Mouse (Mus musculus): ENCODE results near the gene Myo5a. TPM values are rescaled to one million over a fixed set of nuclear protein-coding genes. Genes with fewer than 3 reads are reported as not detected.
A peak's percentile ranks its signal among the peaks of the same experiment; 100 is the strongest.
"Not testable (repeated sequence)": the region's sequence is repeated elsewhere in the genome, so short reads cannot be mapped to it uniquely, and the experiment has no call there.

Myo5a gene
- total RNA-seq, 4 experiments from 2014 or later = 214 to 223 (median 215) TPM

DNA sequence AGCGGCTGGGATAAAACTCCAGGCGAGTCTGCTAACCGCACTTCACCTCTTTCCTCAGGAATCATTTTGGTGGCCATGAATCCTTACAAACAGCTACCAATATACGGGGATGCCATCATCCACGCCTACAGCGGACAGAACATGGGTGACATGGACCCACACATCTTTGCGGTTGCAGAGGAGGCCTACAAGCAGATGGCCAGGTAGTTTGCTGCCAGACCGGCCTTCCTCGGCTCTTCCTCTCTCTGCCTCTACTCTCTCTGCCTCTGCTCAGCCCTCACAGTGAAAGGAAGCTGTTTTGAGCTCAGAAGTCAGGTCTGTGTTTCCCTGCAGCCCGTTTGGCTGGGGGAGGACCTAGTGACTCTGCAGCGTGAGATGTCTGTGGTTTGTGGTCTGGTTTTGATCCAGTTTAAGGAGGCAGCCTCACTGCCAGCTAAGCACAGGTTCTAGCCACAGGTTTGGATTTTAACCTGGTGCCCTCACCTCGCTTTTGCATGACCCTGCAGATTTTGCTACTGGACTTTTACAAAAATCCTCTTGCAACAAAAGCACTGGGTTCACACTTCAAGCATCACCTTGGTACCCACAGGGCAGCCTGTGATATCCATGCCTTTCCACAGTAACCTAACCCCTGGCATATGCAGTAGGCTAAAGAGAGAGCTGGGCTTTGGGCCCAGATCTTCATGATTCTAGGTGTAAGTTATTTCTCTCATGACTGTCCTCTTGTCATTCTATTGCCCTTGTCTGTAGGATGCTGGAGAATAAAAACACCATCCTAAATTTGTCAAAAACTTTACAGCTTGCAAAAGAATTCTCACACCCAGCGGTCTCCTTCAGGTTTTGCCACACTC lies 175.5 kb downstream of the Myo5a start:
- no peak for DNase-seq (ENCODE audit: low spot score in 2 of 2)

DNA sequence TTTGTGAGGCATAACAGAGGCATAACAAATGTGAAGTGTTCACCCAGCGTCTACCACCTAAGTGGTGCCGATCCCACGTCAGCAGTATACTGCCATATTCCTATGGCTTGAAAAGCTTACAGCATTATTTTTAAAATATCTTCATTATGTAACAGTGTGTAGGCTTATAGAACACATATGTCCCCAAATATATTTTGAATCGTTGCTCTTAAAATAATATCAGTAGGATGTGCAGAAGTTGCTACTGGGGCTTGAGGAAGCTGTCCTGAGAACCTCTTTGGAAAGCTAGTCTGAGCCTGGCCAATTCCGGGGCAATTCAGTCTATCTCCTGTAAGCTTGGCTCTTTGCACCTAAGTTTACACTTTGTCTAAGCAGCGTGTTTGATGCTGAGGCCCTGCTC lies 177.1 kb downstream of the Myo5a start:
- DNase-seq (ENCODE audit: low spot score in 2 of 2) = no peak

DNA sequence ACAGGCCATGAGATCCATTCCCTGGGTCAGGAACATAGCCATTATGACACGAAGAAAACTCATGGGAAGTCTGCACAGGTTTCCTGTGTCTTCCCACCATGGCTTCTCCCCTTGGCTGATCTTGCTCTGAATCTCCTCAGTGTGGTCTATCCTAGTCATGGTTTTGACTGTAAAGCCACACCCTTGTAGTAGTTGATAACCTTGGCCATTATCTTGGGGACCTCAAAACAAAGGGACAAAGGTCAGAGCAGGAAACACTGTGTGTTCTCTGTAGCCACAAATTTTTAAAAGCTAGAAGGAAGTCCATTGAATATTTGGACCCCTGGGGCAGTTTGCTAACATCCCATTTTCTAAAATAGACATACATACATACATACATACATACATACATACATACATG lies 177.5 kb downstream of the Myo5a start:
- DNase-seq (ENCODE audit: low spot score in 2 of 2) = no peak

DNA sequence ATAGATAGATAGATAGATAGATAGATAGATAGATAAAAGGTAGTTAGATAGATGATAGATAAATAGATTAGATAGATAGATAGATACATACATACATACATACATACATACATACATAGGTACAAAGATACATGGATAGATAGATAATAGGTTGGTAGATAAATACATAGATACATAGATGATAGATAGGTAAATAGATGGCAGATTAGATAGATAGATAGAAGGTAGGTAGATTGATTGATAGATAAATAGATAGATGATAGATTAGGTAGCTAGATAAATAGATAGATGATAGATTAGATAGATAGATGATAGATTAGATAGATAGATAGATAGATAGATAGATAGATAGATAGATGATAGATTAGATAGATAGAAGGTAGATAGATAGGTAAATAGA lies 178.1 kb downstream of the Myo5a start:
- DNase-seq (ENCODE audit: low spot score in 2 of 2) = no peak

DNA sequence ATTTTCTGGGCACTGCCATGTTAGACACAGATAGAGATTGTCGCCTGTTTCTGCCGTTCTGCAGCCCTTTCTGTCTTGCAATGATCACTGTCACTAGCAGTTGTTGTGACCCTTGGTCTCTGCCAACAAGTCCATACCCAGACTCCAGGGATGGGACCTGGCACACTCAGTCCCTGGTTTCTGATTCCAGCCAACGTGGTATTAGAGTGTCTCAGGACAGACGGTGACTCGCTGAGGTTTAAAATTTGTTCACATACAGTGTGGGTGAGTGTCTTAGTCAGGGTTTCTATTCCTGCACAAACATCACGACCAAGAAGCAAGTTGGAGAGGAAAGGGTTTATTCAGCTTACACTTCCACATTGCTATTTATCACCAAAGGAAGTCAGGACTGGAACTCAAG lies 182.3 kb downstream of the Myo5a start:
- DNase-seq (ENCODE audit: low spot score in 2 of 2) = not testable (repeated sequence)

DNA sequence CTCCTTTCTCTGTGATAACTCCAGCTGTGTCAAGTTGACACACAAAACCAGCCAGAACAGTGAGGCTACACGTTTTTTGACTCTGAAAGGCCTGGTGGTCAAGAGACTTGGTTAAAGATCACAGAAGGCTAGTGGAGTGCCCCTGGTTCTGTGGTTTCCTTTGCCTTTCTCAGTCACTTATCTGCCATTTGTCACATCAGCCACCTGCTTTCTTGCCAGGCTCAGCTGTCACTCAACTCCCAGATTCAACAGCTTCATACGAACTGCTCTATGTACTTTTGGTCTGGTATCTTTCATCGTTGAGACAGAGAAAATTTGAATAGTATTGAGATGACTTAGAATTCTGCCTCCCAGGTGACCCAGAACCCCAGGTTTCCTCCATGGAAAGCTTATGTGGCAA lies 183.0 kb downstream of the Myo5a start:
- no peak for DNase-seq (ENCODE audit: low spot score in 2 of 2)

DNA sequence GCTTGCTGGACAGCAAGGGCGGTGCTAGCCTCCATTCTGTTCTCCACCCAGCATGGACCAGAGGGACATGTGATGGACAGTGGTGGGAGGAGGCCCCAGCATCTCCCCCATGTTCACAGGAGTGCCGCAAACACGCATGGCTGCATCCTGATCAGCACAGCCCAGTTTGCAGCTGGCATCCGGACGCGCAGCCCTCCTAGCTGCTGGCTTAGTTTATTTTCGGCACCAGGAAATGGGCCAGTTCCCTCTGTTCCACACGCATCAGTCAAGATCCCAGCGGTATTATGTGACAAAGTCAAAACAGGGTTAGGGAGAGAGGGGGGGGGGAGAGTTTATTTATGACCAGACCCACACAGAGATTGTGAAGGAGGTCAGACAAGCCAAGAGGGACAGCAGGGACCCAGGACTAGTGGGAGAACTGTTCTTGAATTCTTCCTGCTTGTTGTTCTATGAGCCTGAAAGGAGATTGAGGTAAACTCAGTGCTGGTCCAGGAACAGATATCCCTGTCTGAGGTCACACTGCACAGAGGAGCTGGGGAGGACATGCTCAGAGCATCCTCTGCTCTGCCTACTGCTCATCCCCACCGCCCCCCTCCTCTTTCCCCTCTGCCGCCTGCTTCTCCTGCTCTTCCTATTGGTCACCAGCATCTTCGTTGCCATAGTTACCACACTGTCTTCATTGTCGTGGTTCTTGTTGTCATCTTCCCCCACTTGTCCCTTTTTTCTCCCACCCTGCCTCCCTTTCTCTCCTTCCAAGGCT lies 183.6 kb downstream of the Myo5a start:
- DNase-seq (ENCODE audit: low spot score in 2 of 2) = peak; percentile 48 to 63

DNA sequence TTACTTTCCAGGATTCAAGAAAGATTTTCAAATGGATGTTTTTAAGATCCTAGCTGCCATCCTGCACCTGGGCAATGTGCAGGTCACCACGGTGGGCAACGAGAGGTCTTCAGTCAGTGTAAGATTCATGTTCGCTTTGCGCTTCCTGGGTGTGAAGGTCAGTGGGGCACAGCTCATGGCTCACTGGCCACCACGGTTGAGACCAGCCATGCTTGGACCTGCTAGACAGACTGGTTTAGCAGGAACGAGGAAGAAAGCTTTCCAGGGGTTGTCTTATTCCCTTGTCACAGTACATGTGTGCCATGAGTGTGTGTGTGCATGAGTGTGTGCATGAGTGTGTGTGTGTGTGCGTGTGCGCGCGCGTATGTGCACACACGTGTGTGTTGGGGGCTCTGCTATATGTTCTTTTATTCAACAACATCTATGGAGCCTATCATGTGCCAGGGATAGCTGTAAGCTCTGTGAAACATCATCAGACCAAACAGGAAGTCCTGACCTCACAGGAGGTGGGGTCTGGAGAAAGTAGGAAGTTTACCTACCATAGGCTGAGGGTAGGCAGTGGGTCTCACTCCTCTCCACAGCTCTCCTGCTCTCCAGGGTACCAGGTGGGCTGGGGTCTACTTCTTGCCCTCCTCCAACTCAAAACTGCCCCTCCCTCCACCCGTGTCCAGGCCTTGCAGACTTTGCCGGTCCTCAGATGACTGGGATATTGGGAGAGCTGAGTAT lies 185.2 kb downstream of the Myo5a start:
- DNase-seq (ENCODE audit: low spot score in 2 of 2) = no peak

DNA sequence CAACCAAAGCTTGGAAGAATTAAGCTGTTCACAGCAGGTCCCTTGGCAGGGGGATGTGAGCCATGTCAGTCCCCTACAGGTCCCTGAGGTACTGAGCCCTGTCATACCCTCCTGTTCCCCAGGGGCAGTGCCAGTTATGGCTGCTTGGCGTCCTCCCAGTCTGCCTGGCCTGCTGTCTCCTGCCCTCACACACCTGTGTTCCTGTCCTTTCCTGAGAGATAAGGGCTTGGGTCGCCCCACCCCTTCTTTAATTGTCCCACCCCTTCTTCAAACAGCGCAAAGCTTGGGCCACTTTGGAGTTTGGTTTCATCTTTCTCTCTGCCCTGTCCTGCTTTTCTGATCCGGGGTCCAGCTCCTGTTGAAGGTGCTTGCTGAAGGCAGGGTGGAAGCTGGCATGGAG lies 188.0 kb downstream of the Myo5a start:
- DNase-seq (ENCODE audit: low spot score in 2 of 2) = no peak

DNA sequence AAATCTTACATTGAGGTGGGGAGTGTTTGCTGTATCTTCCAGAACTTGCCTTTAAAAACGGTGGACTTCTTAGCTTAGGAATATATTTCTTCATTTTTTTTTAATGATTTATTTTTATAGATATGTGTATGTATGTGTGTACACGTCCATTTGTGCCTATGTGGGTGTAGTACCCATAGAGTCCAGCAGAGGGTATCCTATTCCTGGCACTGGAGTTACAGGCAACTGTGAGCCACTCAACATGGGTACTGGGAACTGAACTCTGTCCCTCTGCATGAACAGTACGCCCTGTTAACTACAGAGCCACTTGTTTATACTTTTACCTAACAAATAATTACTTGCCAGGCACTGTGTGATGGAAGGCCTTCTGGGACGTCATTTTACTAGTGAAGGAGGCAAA lies 188.8 kb downstream of the Myo5a start:
- no peak for DNase-seq (ENCODE audit: low spot score in 2 of 2)

DNA sequence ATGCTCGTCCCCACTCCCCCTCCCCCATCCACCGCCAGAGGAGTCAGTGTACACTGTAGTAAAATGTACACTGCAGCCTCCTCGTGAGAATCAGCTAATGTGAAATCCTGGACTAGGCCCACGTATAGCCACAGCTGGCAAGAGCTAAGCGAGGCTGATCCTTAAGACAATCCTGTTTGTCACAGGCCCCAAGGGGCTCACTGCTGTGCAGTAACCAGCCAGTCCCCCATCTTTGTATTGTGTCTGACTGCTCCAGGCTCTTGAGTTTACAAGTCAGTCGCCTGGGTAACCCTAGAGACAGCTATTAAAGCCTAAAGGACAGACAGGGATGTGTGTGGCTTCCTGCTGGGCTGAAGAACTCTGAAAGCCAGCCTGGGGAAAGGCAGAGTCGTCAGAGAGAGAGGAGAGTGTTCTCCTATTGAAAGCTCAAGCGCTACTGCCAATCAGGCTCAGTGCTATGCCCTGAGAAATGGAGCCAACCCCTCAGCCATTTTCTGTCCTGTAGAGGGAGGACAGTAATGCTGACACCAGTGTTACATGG lies 190.6 kb downstream of the Myo5a start:
- DNase-seq (ENCODE audit: low spot score in 2 of 2) = no peak

DNA sequence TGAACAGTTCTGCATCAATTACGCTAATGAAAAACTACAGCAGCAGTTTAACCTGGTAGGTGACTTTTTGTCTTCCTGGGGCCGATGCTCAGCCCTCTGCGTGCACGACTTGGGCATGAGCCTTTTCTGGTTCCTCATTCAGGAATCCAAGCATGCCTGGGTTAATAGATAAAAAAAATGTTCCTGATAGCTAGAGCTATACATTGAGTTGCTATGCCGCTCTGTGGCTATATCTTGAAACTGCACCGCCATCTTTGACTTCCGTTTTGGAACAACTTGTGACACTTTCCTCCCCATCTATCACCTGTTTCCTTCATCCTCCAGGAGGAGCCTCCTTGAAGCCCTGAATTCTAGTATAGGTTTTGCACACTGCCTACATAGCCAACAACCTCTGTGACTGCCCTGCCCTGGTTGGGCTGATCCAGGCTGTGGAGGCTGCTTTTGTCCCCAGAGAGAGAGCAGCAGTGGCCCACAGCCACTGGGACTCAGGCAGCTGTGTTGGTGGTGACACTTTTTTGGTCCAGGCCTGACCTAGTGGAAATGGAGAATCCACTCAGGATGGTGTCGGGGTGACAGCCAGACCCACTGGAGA lies 191.5 kb downstream of the Myo5a start:
- DNase-seq (ENCODE audit: low spot score in 2 of 2) = no peak

DNA sequence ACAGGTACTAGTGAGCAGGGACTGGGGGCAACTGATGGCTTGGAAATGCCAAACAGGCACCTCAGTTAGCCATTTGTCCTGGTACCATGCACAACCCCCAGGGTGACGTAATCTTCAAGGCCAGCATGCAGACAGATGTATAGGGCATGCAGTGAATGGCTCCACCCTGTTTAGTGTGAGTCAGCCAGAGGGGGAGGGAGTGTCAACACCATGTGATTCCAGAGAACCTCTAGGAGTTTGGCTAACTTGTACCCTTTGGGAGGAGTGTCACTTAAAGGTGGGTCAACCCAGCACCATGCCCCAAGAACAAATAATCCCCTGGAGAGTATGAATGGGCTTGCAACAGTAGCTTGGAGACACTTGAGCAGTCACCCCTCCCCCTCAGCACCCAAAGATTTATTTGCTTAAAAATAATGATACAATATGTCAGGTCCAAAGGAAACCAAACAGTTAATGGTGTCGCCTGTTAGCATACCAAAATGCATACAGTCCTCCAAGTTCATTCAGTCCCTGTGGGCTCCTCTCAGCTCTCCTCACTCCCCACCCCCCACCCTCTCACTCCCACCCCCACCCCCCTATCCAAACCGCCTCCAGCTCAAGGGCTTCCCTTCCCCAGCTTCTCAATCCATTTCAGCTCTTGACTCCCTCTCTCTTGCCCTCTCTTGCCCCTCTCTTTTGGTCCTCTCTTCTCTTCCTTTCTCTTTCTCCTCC lies 193.3 kb downstream of the Myo5a start:
- no peak for DNase-seq (ENCODE audit: low spot score in 2 of 2)

DNA sequence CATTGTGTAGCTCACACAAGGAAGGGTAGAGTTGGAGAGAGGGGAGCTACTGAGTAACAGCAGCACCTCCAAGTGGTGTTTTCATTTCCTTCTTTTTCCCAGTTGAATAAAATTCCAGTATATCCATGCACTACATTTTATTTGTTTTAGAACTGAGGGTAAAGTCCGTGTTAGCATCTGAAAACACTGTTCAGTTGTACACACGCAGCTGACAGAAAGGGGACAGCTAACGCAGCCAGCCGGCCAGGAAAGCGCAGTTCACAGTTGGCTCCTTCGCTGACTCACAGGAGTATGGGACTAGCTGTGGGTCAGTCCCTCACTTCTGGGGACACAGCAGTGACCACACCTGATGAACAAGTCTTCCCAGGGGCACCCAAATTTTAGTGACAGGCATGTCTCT lies 196.3 kb downstream of the Myo5a start:
- no peak for DNase-seq (ENCODE audit: low spot score in 2 of 2)

DNA sequence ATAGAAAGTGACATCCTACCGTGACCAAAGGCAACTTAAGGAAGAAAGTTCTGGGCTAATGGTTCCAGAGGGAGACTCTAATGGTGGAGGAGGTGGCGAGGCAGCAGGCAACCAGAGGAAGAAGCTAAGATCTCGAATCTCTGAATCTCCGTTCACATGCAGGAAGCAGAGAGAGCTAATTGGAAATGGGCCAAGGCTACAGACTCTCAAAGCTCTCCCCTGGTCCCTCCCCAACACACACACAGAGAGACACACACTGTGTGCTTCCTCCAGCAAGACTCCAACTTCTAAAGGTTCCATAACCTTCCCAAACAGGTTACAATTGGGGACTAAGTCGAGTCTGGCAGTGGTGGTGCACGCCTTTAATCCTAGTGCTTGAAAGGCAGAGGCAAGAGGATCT lies 199.6 kb downstream of the Myo5a start:
- DNase-seq (ENCODE audit: low spot score in 2 of 2) = no peak

DNA sequence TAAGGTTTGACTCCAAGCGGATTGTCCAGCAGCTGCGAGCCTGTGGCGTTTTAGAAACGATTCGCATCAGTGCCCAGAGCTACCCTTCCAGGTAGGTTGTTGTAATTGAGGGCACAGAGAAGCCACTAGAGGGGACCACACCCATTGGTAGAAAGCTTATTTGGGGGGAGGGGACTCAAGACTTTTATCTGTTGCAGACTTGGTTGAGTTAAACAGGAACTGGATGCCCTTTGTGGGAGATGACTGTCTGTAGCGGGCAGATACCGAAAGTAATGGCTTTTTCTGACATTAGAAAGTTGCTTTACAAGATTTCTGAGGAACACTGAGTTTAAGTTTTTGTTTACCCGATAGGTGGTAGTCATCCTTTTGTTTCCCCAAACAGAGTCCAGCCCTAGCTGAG lies 200.7 kb downstream of the Myo5a start:
- no peak for DNase-seq (ENCODE audit: low spot score in 2 of 2)

Other genes starting within 250 kb of the Myo5a start
- gene Onecut1, start 209.1 kb upstream of the Myo5a start, total RNA-seq (2022) = 1 to 10 TPM in 2 of 4 experiments, under 1 TPM in 2; 0.41 to 1.5 (median 0.73) TPM
- gene Fam214a, start 118.1 kb upstream of the Myo5a start, total RNA-seq (2022) = 10 to 100 TPM; 41.4 to 54.5 (median 46.0) TPM
- gene Arpp19, start 33.4 kb upstream of the Myo5a start, total RNA-seq (2022) = 100 to 1,000 TPM; 138 to 178 (median 156) TPM
- gene Myo5c, start 161.0 kb downstream of the Myo5a start, total RNA-seq (2022) = 1 to 10 TPM; 1.7 to 2.1 (median 1.9) TPM
- gene Gnb5, start 235.3 kb downstream of the Myo5a start, total RNA-seq (2022) = 100 to 1,000 TPM; 110 to 135 (median 125) TPM